Mouse (Mus musculus) cerebellum, postnatal 25 days (tissue): ENCODE measurements at regions not wholly inside any gene's neighbourhood (a gene's known extent, or its start where the extent isn't known, plus 50 kb on each side); places are given as distances from the start of the nearest gene placed in this dataset.

Source experiments
- DNase-seq, 2 experiments: peaks; one replicate each; pipeline ENCODE4 v3.0.0; 2021; ENCODE audit warnings: mixed read lengths in 2 of 2

- DNase-seq: no peak
These were observed 56.9 kb upstream of the Pik3r1 start for GRCm38 (mm10) chr13:101824962-101825361.

- no peak for DNase-seq
These were observed 64.0 kb upstream of the Pik3r1 start for GRCm38 (mm10) chr13:101831872-101832629.

DNA sequence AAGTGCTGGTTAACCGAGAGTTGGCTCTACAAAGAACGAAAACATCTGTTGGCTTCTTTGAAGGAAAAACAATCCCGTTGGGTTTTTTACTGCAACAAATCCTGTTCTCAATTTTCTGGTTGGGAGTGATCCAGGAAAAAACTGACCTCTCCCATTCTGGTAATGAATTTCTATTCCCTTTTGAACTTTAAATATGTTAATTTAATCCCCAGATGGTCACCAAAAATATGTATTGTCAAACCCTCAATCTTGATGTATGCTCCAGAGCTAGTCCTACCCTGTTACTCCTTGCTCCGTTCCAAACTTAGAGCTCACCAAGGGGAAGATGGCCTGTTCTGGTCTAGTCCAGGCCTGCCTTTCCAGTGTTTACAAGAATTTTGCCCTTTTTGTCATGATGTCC lies 66.5 kb upstream of the Pik3r1 start:
- DNase-seq: no peak

- DNase-seq: no peak
These were observed 69.0 kb upstream of the Pik3r1 start for GRCm38 (mm10) chr13:101836992-101837391.

DNA sequence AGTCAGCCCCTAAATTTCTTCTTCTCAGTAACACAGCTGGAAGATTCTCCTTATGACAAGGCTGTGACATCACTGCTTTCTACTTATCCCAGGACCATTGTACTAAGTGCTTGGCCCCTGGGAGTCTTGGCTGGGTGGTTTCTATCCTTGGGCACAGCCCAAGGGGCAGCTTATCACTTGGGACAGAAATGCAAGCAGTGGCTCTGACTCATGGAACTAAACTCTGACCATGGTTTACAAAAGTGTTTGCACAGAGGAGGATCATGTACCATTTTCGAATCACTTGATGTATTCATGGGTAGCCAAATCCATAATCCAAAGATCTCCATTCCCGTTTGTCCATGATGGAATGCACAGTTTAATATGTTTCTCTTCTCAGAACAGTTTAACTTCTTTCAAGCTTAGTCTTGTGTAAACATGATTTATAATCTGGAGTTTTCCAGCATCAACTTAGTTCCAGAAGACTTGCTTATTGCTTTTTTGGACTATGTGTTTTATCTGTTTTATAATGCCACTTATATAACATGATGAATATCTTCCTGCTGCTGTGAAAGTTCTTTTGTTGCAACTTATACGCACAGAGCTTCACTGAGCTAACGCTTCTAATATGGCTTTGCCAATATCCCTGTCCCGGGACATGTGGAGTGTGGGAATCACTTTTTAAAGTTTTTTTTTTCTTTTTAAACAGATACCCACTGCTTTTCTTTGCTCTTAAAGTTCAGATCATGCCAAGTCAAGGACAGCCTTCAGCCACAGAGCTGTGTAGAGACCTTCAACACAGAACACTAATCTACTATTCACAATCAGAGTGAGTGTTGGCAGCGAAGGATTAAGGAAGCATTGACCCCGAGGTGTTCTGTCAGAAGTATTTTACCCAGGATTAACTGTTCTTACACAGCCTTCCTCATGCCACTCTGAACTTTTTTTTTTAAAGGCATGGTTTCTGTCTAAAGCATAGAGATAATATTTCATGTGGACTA lies 76.7 kb upstream of the Pik3r1 start:
- no peak for DNase-seq

- DNase-seq: no peak
These were observed 78.0 kb upstream of the Pik3r1 start for GRCm38 (mm10) chr13:101846016-101846415.

DNA sequence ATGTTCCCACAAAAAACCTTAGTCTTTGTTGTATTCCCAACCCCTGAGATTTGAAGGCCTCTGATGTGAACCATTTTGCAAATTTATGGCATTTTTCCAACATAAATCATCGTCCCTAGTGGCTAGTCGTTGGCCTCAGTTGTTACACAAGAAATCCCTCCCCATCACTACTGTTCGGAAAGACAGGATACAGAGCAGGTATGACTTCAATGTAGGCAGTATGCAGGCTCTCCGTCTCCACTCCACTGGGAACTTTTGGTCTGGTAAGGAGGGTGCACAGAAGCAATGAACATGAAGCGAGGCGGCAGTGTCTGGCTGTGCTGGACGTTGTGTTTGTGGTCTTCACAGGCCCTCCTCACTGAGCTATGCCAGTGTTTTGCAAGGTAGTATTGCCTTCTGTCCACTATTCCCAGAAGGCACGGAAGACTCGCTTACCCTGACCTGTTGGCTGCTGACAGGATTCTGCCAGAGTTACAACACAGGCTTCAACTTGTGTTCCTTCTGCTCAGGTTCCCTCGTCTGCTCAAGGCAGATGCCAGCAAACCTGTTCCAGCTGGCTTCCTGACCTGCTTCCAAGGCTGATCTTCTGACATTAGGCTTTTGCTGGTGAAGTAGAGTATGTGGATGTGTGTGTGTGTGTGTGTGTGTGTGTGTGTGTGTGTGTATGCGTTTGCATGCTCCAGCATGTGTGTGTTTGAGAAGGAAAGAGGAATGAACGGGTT lies 80.0 kb upstream of the Pik3r1 start:
- peak in 1 of 2 experiments; percentile 9 for DNase-seq

DNA sequence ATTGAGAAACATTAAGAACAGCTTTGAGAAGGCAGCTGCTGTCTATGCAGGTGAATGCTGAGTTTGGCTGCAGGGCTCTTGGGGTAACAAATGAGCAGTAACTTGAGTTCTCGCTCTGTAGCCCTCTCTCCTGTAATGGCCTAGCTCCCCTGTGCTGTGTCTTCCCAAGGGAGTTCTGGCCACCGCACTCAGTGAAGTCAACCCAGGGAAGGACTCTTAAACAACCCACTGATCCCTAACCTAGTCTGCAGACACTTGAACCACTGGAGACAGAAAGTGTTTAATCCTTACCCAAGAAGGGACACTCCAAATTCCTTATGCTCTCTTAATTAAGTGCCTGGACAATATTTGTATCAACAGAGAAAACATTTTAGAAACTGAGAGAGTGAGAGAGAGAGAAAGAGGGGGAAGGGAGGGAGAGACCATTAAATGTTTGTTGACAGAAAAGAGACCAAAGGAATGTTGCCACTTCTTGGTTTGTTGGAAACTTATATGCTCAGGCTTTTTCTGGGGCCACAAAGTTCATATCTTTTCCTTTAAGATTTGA lies 80.7 kb upstream of the Pik3r1 start:
- no peak for DNase-seq

GRCm38 (mm10) chr13:101849416-101849815 lies 81.4 kb upstream of the Pik3r1 start:
- no peak for DNase-seq

- no peak for DNase-seq
These were observed 83.3 kb upstream of the Pik3r1 start for GRCm38 (mm10) chr13:101851329-101851728.

DNA sequence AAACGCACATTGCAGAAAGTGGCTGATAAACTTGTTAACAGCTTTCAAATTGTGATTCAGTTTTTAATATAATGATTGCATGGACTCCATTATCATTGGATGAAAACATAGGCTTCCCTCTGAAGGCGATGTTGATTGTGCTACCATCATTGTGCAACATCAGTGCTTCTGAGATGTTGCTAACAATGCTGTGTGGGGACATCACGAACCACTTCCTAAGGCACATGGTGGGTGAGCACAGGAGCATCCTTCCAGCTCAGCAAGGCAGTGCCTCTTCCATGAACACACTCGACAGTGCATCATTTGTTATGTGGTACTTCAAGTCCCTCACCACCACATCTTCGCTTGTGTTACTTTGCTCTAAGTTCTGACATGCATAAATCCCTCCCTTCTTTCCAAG lies 84.9 kb upstream of the Pik3r1 start:
- no peak for DNase-seq

DNA sequence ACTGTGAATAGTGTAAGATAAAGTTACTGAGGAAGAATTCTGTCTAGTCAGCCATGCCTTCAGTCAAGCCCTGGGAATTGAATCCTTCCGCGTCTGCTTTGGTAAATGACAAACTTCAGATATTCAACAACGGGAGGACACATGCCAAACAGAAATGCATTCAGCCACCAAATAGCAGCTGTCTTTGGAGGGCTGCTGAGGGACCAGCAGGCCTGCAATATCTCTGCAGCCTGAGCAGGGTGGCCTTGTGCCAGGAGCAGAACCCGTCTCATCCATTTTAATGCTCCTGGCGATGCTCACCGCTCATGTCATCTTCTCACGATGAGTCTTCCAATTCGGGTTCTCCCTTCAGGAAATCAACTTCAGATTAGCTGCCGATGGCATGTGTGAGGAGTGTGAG lies 87.1 kb upstream of the Pik3r1 start:
- peak; percentile 25 to 49 for DNase-seq

DNA sequence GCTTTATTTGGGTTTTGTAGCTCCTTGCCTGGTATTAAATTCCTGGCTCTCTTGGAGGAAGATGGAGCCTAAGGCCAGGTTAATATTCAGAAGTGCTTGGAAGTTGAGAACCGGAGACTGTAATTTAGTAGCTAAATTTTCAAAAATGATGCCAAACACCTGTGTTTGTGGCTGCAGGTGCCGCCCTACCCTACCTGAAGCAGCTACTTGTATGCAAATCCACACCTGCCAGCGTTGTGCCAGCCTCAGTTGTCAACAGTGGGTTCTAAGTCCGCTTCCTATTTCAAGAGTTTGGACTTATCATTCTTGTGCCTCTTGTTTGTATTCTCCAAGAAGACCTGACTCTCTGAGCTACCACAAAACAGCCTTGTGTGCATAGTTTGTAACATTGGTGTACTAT lies 92.7 kb upstream of the Pik3r1 start:
- DNase-seq: no peak

DNA sequence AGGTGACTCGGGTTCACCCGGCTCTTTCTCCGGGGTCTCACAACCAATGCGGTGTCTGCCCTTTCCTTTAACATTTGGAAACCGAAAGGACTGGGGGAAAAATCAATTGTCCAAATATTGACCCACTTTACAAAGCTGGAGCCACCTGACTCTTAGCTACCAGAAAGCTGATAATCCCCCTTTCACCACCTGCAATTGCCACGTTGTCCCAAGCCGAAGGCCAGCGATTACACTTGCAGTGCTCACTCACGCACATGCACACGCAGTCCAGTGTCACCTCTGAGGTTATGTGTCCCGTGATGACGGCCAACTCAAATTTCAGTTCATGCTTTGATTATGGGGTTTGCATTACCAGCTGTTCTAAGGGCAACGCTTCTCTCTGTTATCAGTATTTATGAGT lies 94.0 kb upstream of the Pik3r1 start:
- no peak for DNase-seq

GRCm38 (mm10) chr13:101863015-101863414 lies 95.0 kb upstream of the Pik3r1 start:
- DNase-seq: no peak

DNA sequence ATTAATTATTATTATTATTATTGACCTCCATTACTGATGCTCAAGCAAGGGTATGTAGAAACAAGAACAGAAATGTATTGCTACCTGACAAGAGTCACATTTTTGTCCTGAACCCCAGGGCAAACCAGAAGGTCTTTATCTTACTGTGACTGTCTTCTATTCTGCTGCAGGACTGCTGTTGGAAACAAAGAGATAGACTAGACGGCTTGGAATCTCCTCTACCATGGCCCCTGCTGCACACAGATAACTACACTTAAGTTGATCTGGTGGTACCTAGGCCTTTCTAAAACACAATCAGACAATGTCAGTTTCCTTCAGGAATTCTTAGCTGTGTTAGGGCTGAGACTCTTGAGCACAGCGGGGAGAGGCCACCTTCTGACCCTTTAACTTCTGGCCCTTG lies 95.6 kb upstream of the Pik3r1 start:
- no peak for DNase-seq

DNA sequence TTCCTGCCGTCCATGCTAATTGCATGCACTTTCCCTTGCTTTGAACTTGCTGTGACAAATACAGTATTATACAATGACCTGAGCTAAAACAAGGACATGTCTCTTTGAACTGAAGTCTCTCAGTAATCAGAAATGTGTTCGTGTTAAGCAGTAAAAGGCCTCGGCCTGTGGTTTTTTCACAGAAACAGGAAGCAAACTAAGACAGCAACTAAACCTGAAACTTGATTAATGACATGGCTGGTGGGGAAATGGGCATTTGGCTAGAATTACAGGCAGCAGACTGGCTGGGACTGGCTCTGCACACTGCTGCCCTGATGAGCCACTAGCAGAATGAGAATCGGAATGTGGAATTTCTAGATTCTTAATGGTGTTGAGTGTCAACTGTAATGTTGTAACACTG lies 98.8 kb upstream of the Pik3r1 start:
- DNase-seq: no peak

DNA sequence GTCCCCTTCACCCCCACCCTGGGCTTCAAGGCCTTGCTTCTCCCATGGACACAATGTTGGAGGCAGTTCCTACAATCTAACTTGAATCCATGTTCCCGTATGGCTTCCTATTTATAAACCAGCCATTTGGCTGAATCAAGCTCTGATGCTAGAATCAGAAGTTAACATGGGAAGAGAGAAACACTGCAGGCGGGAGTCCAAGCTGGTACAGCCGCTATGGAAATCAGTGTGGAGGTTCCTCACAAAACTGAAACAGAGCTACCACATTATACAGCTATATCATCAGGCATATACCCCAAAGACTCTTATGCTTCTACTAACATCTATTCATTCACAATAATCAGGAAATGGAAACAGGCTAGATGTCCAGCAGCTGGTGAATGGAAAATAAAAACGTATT lies 106.7 kb upstream of the Pik3r1 start:
- no peak for DNase-seq

DNA sequence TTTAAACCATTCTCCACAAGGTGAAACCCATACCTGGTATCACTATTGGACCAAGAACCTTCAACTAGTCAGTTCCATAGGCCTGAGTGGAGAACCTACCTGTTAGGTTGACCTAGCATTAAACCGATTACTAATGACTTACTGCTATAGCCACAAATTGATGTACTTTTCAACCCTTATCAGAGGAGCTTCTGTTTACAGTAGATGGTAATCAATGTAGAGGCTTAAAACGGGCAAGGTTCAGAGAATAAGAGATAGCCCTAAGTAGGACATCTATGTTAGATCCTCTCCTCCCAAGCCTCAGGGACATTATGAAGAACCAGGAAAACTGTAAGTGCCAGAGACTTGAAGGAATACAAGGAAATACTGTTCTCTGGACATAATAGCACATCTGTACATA lies 108.1 kb upstream of the Pik3r1 start:
- no peak for DNase-seq

GRCm38 (mm10) chr13:101876601-101877000 lies 108.6 kb upstream of the Pik3r1 start:
- DNase-seq: no peak

DNA sequence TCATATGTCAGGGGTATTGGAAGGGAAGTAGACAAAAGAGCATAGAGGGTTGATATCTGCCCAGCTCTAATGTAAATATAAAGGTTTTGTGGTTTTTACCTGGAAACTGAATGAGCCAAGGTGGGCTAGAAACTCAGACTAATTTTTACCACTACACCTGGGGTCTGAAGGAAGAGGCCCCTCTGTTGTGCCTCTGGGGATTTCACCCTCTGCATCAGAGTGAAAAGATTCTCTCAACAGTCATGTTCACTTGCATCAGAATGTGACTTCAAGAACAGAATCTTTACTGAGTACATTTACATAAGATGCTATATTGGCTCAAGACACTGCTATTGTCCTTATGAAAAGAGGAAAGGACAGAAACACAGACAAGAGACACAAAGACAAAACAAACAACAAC lies 110.2 kb upstream of the Pik3r1 start:
- DNase-seq: no peak

GRCm38 (mm10) chr13:101879561-101880081 lies 111.6 kb upstream of the Pik3r1 start:
- DNase-seq: no peak

DNA sequence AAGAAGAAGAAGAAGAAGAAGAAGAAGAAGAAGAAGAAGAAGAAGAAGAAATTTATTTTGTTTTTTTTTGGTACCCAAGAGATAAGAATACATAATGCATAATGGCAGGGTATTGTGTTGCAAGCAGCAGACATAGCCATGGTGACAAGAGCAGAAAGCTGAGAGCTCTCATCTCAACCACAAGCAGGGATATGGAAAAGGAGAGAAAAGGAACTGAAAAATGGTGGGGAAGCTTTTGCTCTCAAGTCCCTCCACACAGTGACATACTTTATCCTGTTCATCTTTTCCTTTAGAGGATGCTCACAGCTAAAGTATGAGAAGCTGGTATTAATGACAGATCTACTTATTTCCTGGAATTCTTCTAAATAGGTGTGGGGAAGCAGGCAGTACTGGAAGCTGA lies 115.2 kb upstream of the Pik3r1 start:
- no peak for DNase-seq
